Mouse (Mus musculus) adipocyte (in vitro differentiated cells): ENCODE results near the gene Pwwp2b.

Experiments
- DNase-seq: peaks from one replicate; pipeline ENCODE4 v3.0.0-alpha.2; 2016; ENCODE audit warnings: low spot score

Pwwp2b gene

DNA sequence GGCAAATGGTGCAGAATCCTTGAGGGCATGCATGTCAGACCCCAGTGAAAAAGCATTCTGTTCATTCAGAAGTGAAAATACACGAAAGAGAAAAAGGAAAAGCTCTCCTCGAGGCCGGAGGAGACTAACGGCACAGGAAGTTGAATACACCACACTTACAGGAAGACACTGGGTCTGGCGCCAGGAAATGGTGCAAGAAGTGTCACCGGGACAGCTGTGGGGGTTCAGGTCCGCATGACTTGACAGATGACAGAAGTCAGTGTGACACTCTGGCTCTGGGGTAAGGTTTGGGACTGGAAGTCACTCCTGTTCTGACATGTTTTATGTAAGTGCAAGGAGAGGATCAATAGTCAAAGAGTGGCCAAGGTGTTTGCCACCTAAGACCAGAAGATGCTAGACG is 23.6 kb upstream of the Pwwp2b start:
- no peak for DNase-seq

DNA sequence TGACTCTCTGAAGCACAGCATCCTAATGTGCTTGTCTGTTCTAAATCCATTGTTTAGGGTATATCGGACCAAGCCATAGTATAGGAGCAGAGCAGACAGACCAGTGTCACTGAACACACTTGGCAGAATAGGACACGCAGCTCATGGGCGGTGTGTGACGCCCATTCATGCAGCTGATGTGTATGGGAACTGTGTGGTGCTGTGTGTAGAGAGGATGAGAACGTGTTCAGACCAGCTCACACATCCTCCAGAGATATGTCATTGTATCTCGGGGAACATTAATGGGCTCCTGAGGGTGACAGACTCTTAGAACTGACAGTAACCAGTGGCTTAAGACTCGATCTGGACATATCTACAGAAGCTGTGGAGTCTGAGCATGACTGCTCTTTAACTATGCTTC is 21.9 kb upstream of the Pwwp2b start:
- no peak for DNase-seq

DNA sequence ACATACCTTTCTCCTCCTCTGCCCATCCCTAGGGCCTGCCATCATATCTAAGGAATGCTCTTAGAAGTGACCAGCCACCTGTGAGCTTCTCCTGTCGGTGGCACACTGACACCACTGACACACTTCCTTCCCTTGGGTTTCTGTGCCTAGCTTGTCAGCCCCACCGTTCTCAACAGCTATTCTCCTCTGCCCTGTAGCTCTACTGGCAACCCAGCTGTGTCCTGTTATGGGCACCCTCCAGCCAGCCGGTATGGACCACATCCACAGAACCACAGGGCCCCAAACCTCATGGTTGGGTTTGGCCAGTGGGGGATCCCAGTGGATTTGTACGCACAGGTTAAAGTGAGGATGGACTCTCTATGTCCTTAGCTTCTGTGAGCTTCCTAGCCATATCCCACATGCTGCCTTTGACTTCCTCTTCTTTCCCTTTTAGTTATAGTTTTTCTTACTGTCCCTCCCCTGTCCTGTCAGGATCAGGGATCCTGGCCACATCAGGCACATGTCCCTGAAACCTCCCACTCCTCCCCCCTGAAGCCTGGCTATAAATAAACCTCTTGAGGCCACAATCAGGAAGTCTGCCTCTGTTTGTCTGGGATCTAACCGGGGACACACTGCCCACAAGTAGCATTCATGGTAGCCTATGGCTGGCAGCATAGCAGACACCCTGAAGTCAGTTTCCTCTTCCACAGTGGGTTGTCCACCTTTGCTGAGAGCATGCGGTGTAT is 19.7 kb upstream of the Pwwp2b start:
- DNase-seq: no peak

DNA sequence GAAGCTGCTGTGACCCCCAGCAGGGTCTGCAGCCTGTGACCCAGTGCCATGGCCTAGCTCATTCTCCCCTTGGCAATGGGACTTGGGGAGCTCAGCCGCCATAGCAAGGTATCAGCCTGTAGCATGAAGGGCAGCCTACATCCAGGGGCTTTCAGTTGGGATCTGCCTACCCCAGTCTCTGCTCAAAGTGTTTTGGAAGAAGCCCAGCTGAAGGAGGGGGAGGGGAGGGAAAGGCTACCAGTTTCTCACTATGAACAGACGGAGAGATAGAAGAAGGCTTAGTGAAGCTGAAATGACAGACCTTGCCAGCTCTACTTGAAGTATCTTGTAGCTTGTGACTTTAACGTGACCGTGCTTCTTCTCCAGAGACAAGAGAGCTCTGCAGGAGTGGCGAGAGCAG is 18.4 kb upstream of the Pwwp2b start:
- DNase-seq: no peak

DNA sequence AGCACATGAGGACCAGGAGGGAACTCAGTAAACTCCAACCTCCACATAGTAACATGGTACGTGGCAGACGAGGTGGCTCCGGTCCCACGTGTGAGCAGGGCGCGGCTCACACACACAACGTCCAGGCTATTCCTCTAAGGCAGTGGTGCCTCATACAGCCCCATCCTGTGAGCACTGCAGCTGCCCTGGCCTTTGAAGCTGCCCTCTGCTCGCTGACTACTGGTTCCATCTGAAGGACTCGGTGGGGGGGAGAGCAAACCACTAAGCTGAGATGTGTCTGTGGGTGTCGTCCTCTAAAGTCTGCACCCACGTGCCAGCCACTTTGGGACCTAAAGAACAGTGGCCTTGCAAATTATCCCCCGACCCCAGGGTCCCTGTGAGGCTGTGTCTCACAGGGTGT is 18.0 kb upstream of the Pwwp2b start:
- no peak for DNase-seq

DNA sequence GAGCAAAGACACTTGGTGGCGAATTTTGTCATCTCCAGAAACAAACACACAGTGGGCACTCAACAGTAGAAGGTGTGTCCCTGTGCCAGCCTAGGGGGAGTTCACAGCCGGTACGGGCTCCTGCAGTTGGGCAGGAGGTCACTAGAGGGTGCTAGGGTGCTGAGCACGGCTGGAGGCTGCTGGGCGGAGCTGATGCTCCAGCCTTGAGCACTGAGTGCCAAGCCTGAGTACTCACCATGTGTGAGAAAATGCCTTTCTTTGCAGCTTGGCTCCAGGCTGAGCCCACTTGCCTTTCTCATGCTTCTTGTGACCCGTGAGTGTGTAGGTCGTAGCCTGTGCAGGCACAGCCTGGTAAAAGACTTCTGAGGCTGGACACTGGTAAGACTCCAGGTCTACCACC is 14.6 kb upstream of the Pwwp2b start:
- peak; percentile 83 for DNase-seq

DNA sequence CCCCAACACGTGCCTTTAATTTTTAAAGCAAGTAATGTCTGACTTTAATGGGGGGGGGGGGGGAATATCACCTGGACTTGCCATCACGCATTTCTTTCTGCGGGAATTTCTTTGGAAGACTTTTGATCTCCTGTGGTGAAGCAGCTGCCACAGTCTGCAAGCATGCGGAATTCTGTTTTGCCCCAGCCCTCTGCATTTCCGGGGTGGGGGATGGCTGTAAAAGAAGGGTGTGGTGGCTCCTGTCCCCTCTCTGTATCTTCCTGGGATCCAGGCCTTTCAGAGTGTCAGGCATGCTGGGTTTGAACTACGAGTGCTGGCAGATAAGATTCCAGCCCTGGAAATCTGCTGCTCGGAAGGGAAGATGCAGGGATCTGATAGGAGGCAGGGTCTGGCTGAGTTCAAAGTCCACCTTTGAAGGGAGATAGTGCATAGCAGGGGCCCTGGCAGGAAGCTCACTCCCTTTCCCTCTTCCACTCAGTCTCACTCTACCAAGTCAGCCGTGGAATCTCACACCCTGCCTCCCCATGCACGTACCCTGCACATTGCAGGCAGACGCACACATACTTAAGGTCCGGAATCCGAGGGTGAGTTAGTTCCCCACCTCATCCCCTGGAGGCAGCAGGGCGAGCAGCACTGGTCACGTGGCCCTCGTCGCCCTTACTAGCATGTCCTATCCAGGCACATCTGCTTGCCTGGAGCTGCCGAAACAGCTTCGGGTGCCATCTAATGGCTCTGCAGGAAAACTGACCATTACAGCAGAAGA is 13.7 kb upstream of the Pwwp2b start:
- no peak for DNase-seq

DNA sequence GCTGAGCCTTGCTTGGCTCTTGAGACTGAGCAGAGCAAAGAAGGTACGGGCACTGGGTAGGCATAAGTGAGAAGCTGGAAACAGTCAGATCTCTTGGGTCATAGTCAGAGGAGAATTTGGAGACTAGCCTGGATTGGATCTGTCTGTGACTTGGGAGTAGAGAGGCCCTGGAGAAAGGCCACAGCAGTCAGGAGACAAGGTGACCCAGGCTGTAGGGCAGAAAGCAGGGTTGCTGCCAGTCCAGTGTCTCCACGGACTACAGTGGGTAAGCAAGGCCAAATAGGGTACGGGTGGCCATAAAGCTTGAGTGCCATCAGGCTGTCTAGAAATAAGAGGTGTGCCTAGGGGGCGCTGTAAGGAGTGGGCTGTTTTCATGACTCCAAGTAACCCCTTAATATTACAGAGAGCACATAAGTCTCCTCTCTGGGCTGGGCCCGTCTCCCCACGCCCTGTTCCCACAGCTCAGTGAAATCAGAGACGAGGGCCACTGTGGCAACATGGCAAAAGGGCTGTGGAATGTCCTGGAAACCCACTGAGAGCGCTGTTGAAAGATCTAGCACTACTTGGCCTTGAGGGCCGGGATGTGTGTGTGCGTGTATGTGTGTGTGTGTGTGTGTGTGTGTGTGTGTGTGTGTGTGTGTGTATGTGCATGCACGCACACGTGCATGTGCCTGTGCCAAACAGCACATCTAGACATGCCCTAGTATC is 12.5 kb upstream of the Pwwp2b start:
- DNase-seq: peak; percentile 85

DNA sequence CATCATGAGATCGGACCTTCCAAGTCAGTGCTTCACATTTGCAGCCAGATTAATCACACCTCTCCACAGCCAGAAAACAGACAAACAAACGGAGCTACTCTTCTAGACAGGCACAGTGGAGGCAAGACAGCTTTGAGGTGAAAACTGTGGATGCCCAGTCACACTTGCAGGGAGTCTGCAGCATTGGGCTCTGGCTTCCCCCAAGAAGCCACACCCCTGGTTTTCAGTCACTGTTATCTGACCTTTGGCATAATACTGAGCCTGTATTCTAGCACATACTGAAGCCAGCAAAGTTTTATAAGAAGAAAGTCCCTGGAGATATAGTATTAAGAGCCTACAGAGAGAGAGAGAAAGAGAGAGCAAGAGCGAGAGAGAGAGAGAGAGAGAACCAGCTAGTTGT is 8.8 kb upstream of the Pwwp2b start:
- DNase-seq: peak; percentile 49

DNA sequence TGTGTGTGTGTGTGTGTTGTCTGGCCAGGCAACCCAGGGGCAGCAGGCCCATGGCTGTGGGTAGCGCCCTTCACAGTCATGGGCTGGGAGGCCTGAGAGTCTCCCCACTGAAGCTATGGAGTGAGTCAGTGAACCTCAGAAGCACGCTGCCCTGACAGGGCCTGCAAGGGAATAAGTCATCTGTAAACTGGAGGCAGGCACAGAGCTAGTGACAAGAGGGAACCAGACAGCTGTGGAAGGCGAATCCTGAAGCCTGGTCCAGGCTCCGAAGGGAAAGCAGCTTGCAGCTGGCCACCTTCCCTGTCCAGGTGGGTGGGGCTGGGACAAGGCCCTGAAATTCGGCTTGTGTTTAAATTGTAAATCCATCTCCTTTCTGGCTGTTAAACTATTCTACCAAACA is 2.2 kb upstream of the Pwwp2b start:
- no peak for DNase-seq

DNA sequence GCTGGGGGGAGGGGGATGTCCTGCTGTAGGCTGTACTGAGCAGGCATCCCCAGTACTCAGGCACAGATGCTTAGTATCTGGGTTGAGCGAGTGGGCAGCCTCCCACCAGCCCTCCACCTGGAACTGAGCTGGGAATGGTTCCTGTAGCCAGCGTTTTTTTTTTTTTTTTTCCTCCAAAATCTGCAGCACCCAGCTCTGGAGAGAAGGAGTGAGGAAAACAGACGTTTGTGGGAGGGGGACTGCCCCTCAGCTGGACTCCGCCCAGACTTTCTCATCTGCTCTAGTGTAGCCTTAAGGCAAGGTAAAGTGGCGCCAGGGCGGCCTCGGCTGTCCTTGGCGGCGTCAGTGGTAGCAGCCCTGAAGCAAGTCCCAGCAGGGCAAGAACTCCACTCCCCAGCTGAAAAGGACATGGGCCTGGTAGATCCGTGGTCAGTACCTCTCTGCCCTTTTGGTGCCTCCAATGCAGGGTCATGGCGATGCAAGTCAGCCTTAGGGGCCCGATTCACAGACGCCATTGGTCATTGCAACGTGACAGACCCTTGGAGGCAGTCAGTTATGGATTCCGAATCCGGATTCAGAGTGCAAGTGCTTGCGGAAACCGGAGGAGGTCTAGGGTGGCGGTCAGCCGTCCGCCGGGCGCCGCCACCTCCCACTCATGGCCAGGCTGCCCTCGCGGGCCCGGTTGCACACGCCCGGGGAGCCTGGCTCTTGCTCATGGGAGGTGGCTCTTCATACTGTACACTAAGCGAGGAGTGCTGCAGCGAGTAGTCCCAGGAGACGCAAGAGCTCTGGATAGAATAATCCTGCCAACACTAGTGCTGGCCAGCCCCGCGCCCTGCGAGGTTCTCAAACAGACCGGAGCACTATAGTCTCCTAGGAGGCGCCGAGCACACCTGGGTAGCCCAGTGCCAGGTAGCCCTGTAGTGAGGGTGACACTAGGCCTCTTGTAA is 1.1 kb upstream of the Pwwp2b start:
- DNase-seq: no peak

DNA sequence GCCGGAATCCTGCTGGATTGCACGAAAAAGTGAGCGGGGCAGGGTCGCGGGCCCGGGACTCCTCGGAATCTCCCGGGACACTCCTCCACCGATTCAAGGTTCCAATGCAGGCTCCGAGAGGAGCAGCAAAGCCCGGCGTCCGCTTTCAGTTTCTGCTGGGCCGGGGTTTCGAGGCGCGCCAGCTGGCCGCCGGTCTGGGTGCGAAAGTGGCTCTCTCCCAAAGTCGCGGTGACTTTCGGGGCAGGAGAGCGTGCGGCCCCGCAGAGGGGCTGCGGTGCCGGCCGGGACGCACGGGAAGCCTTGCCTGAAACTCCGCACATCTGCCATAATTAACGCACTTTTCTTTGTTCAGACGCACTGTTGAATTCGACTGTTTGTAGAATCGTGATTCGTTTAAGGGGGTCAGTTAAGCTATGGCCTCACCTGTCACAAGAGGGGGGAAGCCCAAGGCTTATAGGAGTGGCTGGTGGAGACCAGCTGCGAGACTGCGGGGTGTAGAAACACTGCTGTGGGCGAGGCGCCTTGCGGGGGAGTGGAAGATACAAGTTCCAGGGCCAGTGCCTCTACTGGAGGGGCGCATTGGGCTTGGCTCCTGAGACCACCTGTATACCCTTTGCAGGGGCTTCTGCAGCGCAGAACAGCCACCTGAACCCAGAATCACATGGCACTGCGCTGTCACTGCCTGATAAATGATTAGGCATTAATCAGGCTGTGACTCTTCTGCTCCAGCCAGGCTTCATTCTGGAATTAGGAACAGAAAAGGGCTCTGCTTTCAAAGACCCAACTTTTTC is 528 bp downstream of the Pwwp2b start:
- no peak for DNase-seq

DNA sequence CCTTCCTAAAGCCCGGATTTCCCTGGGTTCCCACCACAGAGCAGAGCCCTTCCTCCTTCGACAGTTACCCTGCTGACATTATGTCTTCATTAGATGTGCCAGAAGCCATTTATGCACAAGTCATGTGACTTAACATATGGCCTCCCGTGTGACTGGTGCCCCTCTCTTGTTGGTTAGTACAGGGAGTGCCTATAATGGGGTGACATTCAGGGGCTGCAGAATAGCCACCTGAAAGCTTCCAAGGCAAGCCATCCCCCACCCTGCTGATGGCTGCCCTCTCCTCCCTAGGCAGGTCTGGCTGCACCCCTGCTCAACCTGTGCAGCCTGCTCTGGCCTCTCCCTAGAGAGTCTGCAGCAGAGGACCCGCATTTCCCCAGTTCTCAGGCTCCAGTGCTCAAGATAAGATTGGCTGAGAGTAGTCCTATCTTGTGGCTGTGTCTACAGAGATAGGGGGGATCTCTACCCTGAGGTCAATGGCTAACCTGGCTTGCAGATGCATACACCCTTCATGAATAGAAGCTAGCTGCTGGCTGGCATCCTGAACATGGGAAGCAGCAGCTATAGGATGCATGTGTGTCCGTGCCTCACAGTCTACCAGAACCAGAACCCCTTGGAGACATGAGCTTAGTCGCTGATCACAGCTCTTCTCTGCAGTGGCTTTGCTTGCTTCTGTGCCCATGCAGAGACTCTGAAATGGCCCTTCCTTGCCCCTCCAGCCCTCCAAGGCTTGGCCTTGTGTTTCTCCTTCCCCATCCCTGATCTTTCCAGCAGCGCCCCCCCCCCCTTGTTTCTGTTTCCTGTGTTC is 1.3 kb downstream of the Pwwp2b start:
- DNase-seq: no peak

DNA sequence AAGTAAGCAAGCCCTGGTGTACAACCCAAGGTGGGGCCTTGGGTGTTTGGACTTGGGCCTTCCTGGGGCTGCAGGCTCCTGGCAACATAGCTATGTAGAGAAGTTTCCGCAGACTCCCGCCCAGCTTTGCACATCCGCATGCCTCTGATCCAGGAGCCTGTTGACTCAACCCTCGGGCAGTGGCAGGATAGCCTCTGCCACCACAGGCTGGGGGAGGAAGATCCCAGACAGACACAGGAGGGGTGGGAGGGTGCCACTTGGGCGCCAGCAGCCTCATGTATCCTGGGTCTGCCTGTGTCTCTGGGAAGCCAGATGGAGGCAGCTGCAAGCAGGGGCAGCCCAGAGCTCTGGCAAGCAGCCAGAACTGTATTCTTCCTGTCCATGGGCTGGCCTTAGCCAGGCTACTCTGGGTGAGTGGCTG is 3.6 kb downstream of the Pwwp2b start:
- no peak for DNase-seq

DNA sequence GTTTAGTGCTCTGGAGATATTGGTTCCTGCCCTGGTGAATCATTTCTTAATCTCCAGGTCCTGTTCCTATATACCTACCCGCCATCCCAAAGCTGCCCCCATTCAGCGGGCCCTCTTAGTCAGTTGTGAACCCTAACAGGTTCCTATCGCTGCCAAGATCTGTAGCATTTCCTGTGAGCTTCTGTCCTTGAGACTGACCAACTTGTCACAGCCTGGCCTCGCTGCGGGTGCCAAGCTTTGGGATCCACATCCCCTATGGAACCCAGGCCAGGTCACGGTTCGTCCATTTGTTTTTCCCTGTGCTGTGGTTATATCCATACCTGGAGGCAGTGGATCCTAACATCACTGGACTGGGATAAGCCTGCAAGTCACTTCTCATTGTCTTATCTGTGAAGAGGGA is 4.3 kb downstream of the Pwwp2b start:
- no peak for DNase-seq

DNA sequence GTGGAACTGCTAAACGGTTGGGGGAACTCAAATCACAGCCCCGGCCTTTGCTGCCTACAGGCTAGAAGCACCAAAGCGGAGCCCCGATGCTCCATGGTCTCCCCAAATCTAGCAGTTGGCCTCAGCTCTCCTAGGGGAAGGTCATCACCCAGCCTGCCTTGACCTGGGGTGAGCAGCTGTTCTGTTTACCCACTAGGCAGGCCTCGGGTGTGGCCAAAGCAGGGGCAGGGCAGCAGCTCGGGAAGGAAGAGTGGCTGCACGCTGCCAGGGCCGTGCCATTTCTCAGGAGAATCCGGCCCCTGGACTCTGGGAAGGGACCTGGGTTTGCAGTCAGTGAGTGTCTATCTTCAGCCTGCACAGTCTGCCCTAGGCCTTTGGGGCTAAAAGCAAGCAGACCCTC is 4.7 kb downstream of the Pwwp2b start:
- no peak for DNase-seq

DNA sequence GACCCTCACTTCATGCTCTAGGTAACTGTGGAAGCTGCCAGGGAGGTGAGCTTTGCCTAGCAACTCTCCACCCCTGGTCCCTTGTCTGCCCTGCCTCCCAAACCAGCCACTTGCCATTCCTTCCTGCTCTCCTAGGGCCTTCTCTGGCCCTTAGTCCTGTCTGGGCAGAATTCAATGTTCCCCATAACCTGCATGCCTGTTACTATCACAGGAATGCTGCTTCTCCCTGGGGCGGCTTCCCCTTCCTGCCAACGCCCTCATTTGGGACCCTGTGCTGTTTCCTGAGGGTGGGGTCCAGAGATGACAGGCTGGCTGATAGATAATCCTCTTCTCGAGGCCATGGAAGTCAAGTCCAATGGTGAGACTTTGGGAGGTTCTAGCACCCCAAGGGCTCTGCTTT is 5.2 kb downstream of the Pwwp2b start:
- DNase-seq: no peak

DNA sequence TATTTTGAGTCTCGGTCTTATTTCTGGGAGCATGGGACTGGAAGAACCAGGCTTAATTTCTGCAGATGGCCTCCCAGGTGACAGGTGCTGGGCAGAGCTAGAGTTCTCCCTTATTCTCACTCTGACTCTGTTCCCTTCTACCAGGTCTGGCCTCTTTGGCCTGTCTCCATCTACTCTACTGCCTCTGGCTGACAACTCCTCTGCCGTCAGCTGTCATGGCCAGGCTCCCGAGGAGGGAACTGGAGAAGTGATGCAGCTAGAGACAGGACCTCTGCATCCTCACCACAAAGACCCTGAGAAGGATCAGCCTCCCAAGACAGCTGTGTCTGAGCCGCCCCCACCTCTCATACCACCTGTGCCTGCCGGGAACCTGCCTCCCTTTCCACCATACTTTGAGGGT is 6.3 kb downstream of the Pwwp2b start:
- no peak for DNase-seq

DNA sequence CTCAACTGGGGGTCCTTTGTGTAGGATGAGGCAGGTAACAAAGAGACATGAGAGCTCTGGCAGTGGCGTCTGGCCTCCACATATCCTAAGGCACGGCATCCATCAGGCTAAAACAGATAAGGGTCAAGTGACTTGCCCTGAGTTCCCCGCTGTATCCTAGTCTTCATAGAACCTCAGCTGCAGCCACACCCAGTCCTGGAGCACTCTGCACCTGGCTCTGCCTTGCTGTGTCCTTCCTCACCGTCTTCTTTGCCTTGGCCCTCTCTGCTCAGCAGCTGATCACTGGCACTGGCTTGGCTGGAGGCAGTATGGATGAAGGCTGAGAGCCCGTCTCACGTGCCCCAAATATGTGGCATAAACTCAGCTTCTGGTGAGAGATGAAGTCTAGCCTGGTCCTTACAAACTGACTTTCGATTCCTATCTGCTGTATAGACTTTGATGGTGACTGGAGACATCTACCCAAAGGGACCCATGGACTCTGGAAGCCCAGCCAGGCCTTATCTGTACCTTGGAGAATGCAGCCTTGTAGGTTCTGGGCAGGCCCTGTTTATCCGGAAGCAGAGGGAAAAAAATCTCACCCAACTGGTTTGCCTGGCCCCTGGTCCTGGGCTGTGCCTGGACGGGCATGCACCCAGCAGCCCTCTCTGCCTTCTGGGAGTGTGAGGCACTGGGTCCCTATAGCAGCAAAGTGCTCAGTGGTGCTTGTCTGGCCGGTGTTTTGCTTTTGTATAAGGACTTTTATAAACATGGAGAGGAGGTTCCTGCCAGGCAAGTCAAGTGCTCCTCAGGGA is 9.7 kb downstream of the Pwwp2b start:
- no peak for DNase-seq

DNA sequence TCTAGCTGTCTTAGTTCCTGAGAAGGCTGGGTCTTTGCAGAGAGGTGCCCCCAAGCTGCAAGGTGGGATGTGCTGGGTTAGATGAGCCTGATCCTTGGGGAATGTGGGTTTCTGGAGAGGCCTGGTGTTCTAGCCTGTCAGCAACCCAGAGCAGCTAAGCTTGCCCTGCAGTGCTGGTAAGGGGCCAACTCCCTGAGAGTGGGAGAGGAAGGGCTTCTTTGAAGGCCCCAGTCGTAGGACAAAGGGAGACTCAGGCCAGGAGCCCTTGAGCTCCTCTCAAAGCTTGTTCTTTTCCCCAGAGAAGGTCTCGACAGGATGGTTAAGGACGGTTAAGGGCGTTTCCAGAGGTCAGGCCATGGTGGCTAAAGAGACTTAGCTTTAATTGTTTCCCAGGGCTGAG is 16.1 kb downstream of the Pwwp2b start:
- no peak for DNase-seq
